Mouse (Mus musculus): ENCODE results near the gene Prdm11. TPM values are rescaled to one million over a fixed set of nuclear protein-coding genes. Genes with fewer than 3 reads are reported as not detected.

Gene Prdm11
- polyA plus RNA-seq, 1 experiment from 2014 or later: 7.3 TPM

DNA sequence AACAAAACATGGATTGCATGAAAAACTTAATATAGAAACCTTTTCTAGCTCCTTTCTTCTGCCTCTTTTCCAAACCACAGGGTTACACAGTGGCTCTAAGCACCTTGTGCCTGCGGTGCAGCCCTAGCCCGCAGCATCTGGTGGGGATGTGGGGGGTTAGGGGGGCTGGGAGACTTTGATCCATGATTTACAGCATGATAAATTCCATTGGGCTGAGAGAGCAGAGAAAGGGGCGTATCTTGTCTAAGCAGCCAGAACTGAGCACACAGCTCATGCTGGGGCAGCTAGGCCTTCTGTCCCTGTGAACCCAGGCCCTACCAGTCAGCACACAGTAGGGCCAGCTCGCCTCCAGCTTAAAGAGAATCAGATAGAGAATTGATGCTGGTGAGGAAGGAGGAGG is 40.9 kb downstream of the Prdm11 start:
- no peak overlapping the region for H3K4me3 ChIP-seq (ENCODE audit: low read length)
- no peak overlapping the region for H3K9ac ChIP-seq (ENCODE audit: low read depth, low read length)
- peaks cover 10% of the 10 kb centered on the region for H3K36me3 ChIP-seq (ENCODE audit: control insufficient read depth, insufficient read depth, low read length)
- no peak overlapping the region for H3K27ac ChIP-seq (ENCODE audit: low read length)
- H3K27me3 ChIP-seq (replicated peaks; ENCODE audit: control insufficient read depth, insufficient read depth, low read length): no peaks in the 10 kb centered on the region
- H3K4me2 ChIP-seq (ENCODE audit: low read depth, low read length): no peak overlapping the region
- ATAC-seq: 0 out of 2 replicates have a peak, but pooled peaks have one; percentile 22
- 0 out of 2 replicates have a peak, but pooled peaks cover 2% of the 10 kb centered on the region for H3K4me1 ChIP-seq (ENCODE audit: control insufficient read depth, insufficient read depth, low read length)
- H3K9me3 ChIP-seq (ENCODE audit: control insufficient read depth, low read length): no peaks in the 10 kb centered on the region
- WGBS: 36% methylated on average over 4 of the region's 4 CpGs

DNA sequence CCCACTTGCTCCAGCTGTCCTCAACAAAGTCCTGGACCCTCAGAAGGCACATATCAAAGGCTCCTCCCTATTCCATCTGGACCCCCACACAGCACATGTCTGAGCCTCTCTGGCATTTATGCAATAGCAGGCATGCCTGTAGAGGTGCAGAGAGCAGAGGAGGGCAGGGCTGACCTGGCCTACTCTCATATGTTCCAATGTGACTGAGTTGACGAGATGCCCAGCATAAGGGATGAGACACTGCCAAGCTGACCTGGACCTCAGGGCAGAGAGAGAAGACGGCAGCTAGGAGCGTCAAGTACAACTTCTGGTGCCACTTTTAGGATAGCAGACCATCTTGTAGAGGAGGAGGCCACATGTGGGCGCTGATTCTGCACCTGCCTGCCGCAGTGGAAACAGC is 54.0 kb downstream of the Prdm11 start:
- Histone ChIP-seq H3K36me3 (ENCODE audit: control insufficient read depth, insufficient read depth, low read length) (peaks cover 5% of the 10 kb centered on the region), H3K4me1 (ENCODE audit: control insufficient read depth, insufficient read depth, low read length) (peaks cover 18% of the 10 kb centered on the region), H3K27ac (ENCODE audit: low read length) (no peak overlapping the region), H3K9me3 (ENCODE audit: control insufficient read depth, low read length) (no peaks in the 10 kb centered on the region), H3K27me3 (replicated peaks; ENCODE audit: control insufficient read depth, insufficient read depth, low read length) (no peaks in the 10 kb centered on the region), H3K4me2 (ENCODE audit: low read depth, low read length) (no peak overlapping the region), H3K4me3 (ENCODE audit: low read length) (no peak overlapping the region), H3K9ac (ENCODE audit: low read depth, low read length) (no peak overlapping the region)
- ATAC-seq: no peak
- WGBS: 90% methylated on average over 5 of the region's 5 CpGs

DNA sequence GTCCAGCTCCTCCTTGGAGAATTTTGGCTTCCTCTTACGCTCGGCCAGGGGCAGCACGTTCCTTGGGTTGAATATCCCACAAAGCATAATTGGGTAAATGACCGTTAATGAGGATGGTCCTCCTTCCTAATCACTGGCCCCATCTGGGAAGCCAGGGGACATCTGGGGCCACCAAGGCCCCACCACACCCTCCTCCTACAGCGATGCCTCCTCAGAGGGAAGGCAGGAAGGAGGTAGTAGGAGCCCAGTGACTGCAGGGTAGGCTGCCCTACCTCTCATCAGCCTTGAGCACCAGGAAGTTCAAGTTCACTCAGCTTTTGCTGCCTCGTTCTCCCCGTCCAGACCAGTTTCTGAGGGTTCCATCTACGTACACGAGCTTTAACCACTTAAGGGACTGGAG is 56.4 kb downstream of the Prdm11 start:
- Histone ChIP-seq H3K4me2 (ENCODE audit: low read depth, low read length) (no peak overlapping the region), H3K9me3 (ENCODE audit: control insufficient read depth, low read length) (no peaks in the 10 kb centered on the region), H3K4me3 (ENCODE audit: low read length) (no peak overlapping the region), H3K4me1 (ENCODE audit: control insufficient read depth, insufficient read depth, low read length) (peaks cover 20% of the 10 kb centered on the region), H3K9ac (ENCODE audit: low read depth, low read length) (no peak overlapping the region), H3K27me3 (replicated peaks; ENCODE audit: control insufficient read depth, insufficient read depth, low read length) (no peaks in the 10 kb centered on the region), H3K27ac (ENCODE audit: low read length) (no peak overlapping the region), H3K36me3 (ENCODE audit: control insufficient read depth, insufficient read depth, low read length) (peaks cover 12% of the 10 kb centered on the region)
- no peak for ATAC-seq
- 86% methylated on average over 9 of the region's 9 CpGs for WGBS

DNA sequence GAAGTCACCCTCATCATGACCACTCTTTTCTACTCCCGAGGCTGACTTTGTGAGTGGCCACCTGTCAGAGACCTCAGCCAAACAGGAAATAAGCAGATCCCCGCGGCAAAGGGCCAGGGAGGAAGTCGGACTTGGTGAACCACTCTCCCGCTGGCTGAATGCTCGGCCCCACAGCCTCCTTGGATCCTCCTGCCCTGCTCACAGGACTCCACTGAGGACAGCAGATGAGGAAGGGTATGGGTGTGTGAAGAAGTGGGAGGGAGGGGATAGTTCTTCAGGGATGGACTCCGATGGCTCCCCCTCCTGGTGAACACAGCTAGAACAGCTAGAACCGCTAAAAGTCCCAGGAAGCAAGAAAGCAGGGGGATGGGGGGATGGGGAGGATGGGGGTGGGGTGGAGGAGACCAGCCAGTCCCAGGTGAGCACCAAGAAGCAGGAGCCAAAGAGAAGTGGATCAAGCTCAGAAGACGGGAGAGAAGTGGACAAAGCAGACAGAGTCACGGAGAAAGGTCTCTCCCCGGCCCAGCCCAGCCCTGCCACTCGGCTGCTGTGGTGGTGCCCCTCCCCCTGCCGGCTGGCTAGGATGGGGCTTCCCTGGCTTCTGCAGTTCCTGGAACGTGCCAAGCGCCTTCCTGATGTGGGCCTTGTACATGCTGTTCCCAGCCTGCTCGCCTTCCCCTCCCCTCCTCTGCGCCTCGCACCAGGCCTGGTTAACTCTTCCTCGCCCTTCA is 57.9 kb downstream of the Prdm11 start:
- Histone ChIP-seq H3K27ac (ENCODE audit: low read length) (peak overlapping the region; percentile 72), H3K36me3 (ENCODE audit: control insufficient read depth, insufficient read depth, low read length) (peaks cover 12% of the 10 kb centered on the region), H3K4me1 (ENCODE audit: control insufficient read depth, insufficient read depth, low read length) (peaks cover 20% of the 10 kb centered on the region), H3K9ac (ENCODE audit: low read depth, low read length) (peak overlapping the region; percentile 55), H3K4me2 (ENCODE audit: low read depth, low read length) (peak overlapping the region; percentile 6), H3K4me3 (ENCODE audit: low read length) (no peak overlapping the region), H3K9me3 (ENCODE audit: control insufficient read depth, low read length) (no peaks in the 10 kb centered on the region), H3K27me3 (replicated peaks; ENCODE audit: control insufficient read depth, insufficient read depth, low read length) (no peaks in the 10 kb centered on the region)
- WGBS: 13% methylated on average over 18 of the region's 19 CpGs
- peak; percentile 93 for ATAC-seq

DNA sequence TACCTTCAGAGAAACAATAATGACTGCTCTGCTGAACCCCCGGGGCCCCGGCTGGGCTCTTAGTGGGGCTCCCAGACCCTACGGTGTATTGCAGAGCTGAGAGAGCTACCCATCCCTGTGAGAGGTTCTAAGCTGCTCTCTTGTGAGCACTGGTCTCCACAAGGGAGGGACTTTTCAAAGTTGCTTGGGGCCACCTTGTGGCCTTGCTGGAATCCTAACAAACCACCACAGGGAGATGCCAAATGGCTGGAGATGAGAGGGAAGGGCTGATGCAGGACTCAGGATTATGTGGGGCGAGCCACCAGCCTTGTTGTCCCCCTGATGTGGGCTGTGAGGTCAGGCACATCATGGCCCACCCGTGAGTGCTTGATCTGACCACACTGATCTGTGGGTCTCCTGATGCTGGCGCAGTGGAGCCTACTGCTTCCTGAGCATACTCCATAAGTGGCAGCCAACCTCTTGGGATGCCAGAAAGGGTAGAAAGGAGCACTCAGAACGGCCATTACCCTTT is 58.8 kb downstream of the Prdm11 start:
- peaks cover 20% of the 10 kb centered on the region for H3K4me1 ChIP-seq (ENCODE audit: control insufficient read depth, insufficient read depth, low read length)
- no peak for ATAC-seq
- H3K27me3 ChIP-seq (replicated peaks; ENCODE audit: control insufficient read depth, insufficient read depth, low read length): no peaks in the 10 kb centered on the region
- H3K4me2 ChIP-seq (ENCODE audit: low read depth, low read length): no peak overlapping the region
- peak overlapping the region; percentile 72 for H3K27ac ChIP-seq (ENCODE audit: low read length)
- no peak overlapping the region for H3K4me3 ChIP-seq (ENCODE audit: low read length)
- no peaks in the 10 kb centered on the region for H3K9me3 ChIP-seq (ENCODE audit: control insufficient read depth, low read length)
- no peak overlapping the region for H3K9ac ChIP-seq (ENCODE audit: low read depth, low read length)
- H3K36me3 ChIP-seq (ENCODE audit: control insufficient read depth, insufficient read depth, low read length): peaks cover 12% of the 10 kb centered on the region
- 83% methylated on average over 7 of the region's 7 CpGs for WGBS

DNA sequence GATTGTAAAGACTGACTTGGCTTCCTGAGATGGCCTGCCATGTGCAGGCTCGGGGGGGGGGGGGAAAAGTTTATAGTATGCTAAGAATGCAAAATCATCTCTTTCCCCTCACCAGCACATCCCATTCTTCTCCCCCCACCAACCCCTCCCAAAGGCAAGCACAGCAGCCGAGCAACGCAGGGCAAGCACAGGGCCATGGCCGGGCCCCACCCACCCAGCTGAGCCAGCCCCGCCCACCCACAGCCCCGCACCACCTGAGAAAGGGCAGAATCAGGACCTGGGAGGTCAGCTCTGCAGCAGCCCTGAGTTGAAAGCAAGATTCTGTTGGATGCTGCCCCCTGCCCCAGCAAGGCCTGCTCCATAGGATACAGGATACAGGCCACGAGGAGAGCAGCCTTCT is 60.4 kb downstream of the Prdm11 start:
- H3K27ac ChIP-seq (ENCODE audit: low read length): no peak overlapping the region
- H3K9me3 ChIP-seq (ENCODE audit: control insufficient read depth, low read length): no peaks in the 10 kb centered on the region
- H3K4me1 ChIP-seq (ENCODE audit: control insufficient read depth, insufficient read depth, low read length): peaks cover 20% of the 10 kb centered on the region
- no peak overlapping the region for H3K9ac ChIP-seq (ENCODE audit: low read depth, low read length)
- WGBS: 49% methylated on average over 7 of the region's 7 CpGs
- ATAC-seq: no peak
- no peak overlapping the region for H3K4me2 ChIP-seq (ENCODE audit: low read depth, low read length)
- peaks cover 12% of the 10 kb centered on the region for H3K36me3 ChIP-seq (ENCODE audit: control insufficient read depth, insufficient read depth, low read length)
- no peak overlapping the region for H3K4me3 ChIP-seq (ENCODE audit: low read length)
- H3K27me3 ChIP-seq (replicated peaks; ENCODE audit: control insufficient read depth, insufficient read depth, low read length): no peaks in the 10 kb centered on the region

DNA sequence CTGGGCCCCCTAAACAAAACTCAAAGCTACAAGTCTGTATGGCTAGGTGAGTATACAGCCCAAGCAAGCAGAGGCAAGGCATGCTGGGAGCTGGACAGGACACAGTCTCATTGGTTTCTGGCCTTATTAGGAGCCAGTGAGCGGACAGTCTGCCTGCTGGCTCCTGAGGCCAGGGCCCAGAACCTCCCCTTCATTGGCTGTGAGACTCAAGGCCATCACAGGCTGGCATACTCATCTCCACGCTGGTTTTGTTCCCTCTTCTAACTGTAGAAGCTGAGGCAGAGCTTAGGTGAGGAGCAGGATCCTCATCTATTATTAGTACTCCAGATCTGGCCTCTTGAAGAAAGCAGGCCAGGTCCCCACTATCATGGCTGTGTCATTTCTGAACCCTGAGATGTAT is 60.8 kb downstream of the Prdm11 start:
- WGBS: 87% methylated on average over 2 of the region's 2 CpGs
- Histone ChIP-seq H3K9me3 (ENCODE audit: control insufficient read depth, low read length) (no peaks in the 10 kb centered on the region), H3K27ac (ENCODE audit: low read length) (no peak overlapping the region), H3K4me1 (ENCODE audit: control insufficient read depth, insufficient read depth, low read length) (peaks cover 20% of the 10 kb centered on the region), H3K4me3 (ENCODE audit: low read length) (no peak overlapping the region), H3K27me3 (replicated peaks; ENCODE audit: control insufficient read depth, insufficient read depth, low read length) (no peaks in the 10 kb centered on the region), H3K36me3 (ENCODE audit: control insufficient read depth, insufficient read depth, low read length) (peaks cover 12% of the 10 kb centered on the region), H3K4me2 (ENCODE audit: low read depth, low read length) (no peak overlapping the region), H3K9ac (ENCODE audit: low read depth, low read length) (no peak overlapping the region)
- ATAC-seq: no peak

DNA sequence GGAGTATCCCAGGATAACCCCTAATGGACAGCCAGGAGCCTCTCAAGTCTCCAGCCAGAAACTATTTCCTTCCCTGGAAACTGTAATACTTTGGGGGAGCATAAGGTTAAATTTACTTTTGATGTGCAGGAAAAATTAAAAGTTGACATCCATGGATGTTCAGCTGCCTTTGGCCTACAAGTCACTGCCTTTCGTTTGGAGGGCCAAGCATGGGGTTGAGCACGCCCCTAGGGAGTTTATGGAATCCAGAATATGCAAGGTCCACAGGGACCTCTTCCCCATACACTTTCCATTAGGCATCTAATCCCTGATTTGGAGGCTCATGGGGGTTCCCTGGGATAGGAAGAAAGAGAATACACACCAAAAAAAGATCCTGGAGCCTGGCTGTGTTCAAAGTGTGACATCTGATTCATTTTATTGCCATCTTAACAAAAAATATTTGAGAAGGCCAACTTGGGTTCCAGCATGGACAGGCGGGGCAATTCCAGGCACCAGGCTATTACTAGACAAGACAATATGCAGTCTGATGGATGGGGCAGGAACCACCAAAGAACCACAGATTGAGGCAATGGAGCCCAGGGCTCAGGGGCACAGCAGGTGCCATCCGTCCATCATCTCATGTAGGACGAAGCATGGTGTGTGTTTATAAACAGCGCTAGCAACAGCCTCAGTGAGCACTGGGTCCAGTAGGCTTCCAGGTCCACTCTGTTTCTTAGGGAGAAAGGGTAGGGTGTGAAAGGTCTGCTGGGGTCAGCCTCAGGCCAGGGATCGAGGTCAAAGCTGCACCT is 61.5 kb downstream of the Prdm11 start:
- H3K27me3 ChIP-seq (replicated peaks; ENCODE audit: control insufficient read depth, insufficient read depth, low read length): no peaks in the 10 kb centered on the region
- H3K36me3 ChIP-seq (ENCODE audit: control insufficient read depth, insufficient read depth, low read length): peaks cover 10% of the 10 kb centered on the region
- ATAC-seq: no peak
- no peak overlapping the region for H3K27ac ChIP-seq (ENCODE audit: low read length)
- H3K4me1 ChIP-seq (ENCODE audit: control insufficient read depth, insufficient read depth, low read length): peaks cover 20% of the 10 kb centered on the region
- WGBS: 79% methylated on average over 7 of the region's 7 CpGs
- H3K4me2 ChIP-seq (ENCODE audit: low read depth, low read length): no peak overlapping the region
- H3K9ac ChIP-seq (ENCODE audit: low read depth, low read length): no peak overlapping the region
- no peak overlapping the region for H3K4me3 ChIP-seq (ENCODE audit: low read length)
- H3K9me3 ChIP-seq (ENCODE audit: control insufficient read depth, low read length): no peaks in the 10 kb centered on the region

DNA sequence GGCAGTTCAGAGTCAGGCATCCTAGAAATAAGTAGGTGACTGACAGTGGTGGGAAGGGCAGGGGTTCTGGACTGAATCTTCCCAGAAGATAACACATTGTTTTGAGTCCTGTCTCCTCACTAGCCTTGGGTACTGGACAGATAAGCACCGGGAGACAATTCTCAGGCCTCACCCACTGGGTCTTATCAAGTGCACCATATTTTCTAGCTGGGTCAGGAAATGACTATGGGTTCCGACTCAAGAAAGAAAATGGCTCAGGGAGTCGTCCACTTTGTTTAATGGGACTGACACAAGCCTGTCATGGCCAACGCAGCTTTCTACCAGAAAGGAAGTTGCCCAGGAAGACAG is 62.7 kb downstream of the Prdm11 start:
- no peaks in the 10 kb centered on the region for H3K27me3 ChIP-seq (replicated peaks; ENCODE audit: control insufficient read depth, insufficient read depth, low read length)
- H3K9me3 ChIP-seq (ENCODE audit: control insufficient read depth, low read length): no peaks in the 10 kb centered on the region
- WGBS: 70% methylated on average over 4 of the region's 4 CpGs
- no peak overlapping the region for H3K4me2 ChIP-seq (ENCODE audit: low read depth, low read length)
- H3K4me1 ChIP-seq (ENCODE audit: control insufficient read depth, insufficient read depth, low read length): peaks cover 12% of the 10 kb centered on the region
- H3K9ac ChIP-seq (ENCODE audit: low read depth, low read length): no peak overlapping the region
- no peak for ATAC-seq
- H3K36me3 ChIP-seq (ENCODE audit: control insufficient read depth, insufficient read depth, low read length): peaks cover 9% of the 10 kb centered on the region; the same call in 1 of the 2 replicates
- H3K27ac ChIP-seq (ENCODE audit: low read length): no peak overlapping the region
- H3K4me3 ChIP-seq (ENCODE audit: low read length): no peak overlapping the region

Measured in intestine, embryonic 16.5 days (tissue).